Mouse (Mus musculus) heart, adult 2 months (tissue): Measurements from ENCODE around the gene Cpne2.

ENCODE experiments used
- CTCF ChIP-seq: fragments of 200-600 bp; IDR thresholded peaks from 2 replicates; pipeline ENCODE4 v1.8.1; 2022; ENCODE audit warnings: antibody characterized with exemption, mild to moderate bottlenecking, moderate library complexity
- EP300 ChIP-seq: fragments of 200-500 bp; IDR thresholded peaks from 2 replicates; pipeline ENCODE4 v1.6.1; 2011; ENCODE audit warnings: low read depth, low read length, control low read depth; ENCODE audit not compliant: insufficient read depth
- POLR2A ChIP-seq: fragments of 200-500 bp; IDR thresholded peaks from 2 replicates; pipeline ENCODE4 v1.6.1; 2011; ENCODE audit warnings: mild to moderate bottlenecking, low read depth, low read length, control low read depth; ENCODE audit not compliant: insufficient read depth

DNA sequence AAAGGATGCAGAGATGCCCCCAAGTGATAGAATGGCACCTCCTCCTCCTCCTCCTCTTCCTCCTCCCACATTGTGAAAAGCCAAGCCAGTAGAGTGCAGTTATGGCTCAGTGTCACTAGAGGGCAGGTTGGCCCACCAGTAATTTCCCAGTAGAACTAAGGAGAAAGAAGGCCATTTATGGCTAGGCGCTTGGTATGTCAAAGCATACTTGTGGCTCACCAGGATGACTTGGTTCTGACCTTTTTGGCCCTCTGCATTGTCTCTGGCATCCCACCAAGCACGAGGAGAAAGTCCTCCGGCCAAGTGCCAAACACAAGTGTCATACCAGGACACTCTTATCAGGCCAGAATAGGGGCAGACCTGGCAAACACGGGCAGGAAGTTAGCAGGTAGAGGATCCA is 4.5 kb upstream of the Cpne2 start:
- TF ChIP-seq CTCF (peak; percentile 87), POLR2A (no peak), EP300 (peak; percentile 77)
